Mouse (Mus musculus): ENCODE data around the gene Nhs.

DNA sequence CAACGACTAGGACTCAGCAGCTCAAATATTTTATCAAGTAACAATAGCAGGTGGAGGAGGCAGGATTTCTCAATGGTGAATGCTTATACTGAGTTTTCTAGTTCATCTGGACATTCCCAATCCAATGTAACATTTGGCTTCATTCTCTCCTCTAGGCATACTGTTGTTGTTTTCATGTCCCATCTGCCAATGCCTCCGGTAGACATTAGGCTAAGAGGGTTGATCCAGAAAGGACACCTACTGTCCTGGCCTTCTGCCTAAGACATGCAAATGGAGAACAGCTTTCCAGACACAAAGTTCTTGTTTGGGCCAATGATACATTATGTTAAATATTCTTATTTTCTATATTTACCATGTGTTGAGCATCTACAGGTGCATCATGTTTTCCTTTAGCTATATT lies 236.9 kb downstream of the Nhs start:
- no peak for TF ChIP-seq CTCF (IDR thresholded peaks at IDR 0.05; ENCODE audit: borderline replicate concordance, insufficient read depth, low read depth, low read length)
- no peak for TF ChIP-seq POLR2A (IDR thresholded peaks at IDR 0.05; ENCODE audit: borderline replicate concordance, insufficient read depth, low read length)

Data from cerebellum, adult 2 months (tissue).